Mouse (Mus musculus): ENCODE measurements around the gene Hist1h3c.

- TF ChIP-seq CTCF (IDR thresholded peaks at IDR 0.05; ENCODE audit: control insufficient read depth, insufficient read depth, insufficient replicate concordance, low read depth, low read length) (no peak), POLR2A (IDR thresholded peaks at IDR 0.05; ENCODE audit: control insufficient read depth, low read depth, low read length) (no peak)
Observed at GRCm38 (mm10) chr13:23749563-23750121, 4.2 kb upstream of the Hist1h3c start.

All from testis, adult 2 months (tissue).